Mouse (Mus musculus) kidney, adult 11 months (tissue): ENCODE measurements around the gene Adprhl2.

Source experiments
- DNase-seq: peaks from one replicate; pipeline ENCODE4 v3.0.0; 2022

The Adprhl2 gene

GRCm38 (mm10) chr4:126321111-126321853 lies at the start of gene Adprhl2:
TSS of gene Adprhl2 (minus strand) at chr4:126321703.
- peak; percentile 93 for DNase-seq

- no peak for DNase-seq
Observed at GRCm38 (mm10) chr4:126360069-126360468, 38.6 kb upstream of the Adprhl2 start.

DNA sequence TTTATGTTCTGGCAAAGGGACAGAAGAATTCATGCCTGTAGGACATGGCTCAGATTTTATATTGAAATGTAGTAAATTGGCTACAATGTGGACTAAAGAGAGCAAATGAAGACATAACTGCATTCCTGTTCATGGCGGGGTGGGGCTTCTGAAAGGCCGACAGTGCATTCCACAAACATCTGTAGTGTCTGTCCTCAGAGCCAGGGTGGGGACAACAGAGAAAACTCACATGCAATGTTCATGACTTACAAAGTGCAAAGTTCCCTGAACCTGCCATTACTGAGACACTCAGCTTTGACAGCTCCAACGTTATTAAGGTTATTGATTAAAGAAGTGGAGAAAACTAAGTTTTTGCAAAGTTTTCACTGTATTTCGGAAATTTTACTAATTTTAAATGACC lies 21.9 kb upstream of the Adprhl2 start:
- DNase-seq, result no peak

- no peak for DNase-seq
Observed at GRCm38 (mm10) chr4:126339461-126339860, 18.0 kb upstream of the Adprhl2 start.

GRCm38 (mm10) chr4:126332358-126332757 lies 10.9 kb upstream of the Adprhl2 start:
- DNase-seq, result no peak

DNA sequence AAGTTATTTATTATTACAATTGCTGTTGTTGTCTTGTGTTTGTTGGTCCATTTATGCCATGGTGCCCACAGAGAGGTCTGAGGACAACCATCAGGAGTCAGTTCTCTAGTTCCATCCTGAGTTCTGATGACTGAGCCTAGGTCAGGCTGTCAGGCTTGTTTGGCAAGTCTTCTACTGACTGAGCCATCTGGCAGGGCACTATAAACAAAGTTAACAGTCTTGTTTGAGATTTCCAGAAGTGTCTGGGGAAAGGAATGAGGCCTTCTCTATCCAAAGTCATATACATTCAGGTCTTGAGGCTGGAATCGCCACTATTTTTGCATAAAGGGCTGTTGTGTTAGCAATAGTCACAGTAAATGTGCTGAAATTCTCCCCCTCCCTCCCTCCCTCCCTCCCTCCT lies 10.2 kb upstream of the Adprhl2 start:
- DNase-seq, result no peak

GRCm38 (mm10) chr4:126330295-126330694 lies 8.8 kb upstream of the Adprhl2 start:
- no peak for DNase-seq

GRCm38 (mm10) chr4:126326036-126326435 lies 4.5 kb upstream of the Adprhl2 start:
- DNase-seq, result no peak

DNA sequence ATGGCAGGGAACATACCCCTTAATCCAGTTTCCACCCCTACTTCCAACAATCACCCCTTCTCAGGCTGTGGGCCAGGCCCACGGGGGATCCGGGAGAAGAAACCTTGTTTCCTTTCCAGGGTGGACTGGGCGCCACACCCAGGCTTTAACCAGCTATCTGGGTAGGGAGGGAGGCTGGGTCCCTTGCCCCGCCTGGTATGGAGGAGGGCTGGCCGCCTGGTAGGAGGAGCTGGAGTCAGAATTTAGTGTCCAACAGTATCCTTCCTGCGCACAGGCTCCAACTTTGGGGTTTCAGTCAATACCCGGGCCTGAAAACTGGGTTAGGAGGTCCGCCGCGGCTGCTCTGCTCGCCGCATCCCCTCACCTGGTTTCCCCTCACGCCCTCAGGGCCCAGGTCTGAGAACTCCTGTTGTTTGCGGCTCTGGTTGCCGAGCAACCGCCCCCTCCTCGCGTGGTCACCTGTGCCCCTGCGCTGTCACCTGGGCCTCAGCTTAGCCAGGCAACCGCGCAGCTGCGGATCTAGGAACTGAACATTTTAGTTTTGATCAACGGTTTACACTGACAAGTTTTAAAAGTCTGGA lies 3.9 kb upstream of the Adprhl2 start, which contains the start of gene Tekt2:
Gene Tekt2, minus strand, starts transcription at position 408 of the 581 bp plus-strand sequence.
- DNase-seq, result no peak

GRCm38 (mm10) chr4:126324861-126325260 lies 3.4 kb upstream of the Adprhl2 start:
- no peak for DNase-seq

- DNase-seq, result no peak
Observed at GRCm38 (mm10) chr4:126322646-126323045, 1.1 kb upstream of the Adprhl2 start.

- DNase-seq, result no peak
Observed at GRCm38 (mm10) chr4:126321854-126322511, 480 bp upstream of the Adprhl2 start.

DNA sequence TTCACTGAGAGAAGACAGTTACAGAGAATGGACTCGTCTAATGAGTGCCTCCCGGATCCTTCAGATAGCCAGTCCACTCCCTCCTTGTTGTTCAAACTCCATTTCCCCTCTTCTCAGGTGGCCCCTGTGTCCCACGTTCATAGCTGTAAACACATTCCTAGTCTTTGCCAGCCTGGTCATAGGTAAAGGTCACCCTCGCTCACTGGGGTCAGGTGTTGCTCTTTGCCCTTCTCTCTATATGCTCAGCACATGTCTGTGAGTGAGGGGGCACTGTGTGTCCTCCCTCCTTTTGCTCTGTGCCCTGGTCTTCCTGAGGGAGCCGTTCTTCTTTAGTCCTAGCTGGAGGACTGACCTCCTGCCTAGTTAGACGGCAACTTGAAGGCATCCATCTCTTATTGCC lies 1.7 kb downstream of the Adprhl2 start:
- DNase-seq, result no peak

DNA sequence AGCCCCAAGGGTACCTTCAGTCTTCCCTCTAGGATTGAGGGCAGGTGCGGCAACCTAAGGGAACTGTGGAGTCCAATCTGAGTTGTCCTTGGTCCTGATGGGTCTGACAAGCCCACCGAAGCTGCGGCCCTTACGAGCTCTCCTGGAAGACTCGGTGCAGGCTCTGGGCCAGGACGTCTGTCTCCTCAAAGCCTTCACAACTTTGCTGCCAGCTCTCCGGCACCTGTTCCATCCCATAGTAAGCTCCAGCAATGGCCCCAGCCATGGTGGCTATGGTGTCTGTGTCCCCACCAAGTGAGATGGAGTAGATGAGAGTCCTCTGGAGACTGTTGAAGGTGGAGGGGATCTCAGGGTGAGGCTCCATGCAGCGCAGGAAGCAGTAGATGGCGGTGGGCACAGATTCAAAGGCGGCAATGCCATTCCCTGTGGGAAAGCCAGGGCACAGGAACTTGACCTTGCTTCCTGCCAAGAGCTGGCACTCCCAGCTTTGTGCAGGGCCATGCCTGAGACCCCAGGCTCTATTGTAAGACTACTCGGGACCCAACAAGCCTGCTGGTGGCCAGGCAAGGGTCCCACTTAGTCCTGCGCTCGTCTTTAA lies 5.0 kb downstream of the Adprhl2 start:
- DNase-seq, result no peak

GRCm38 (mm10) chr4:126315931-126316330 lies 5.6 kb downstream of the Adprhl2 start:
- DNase-seq, result peak; percentile 44

DNA sequence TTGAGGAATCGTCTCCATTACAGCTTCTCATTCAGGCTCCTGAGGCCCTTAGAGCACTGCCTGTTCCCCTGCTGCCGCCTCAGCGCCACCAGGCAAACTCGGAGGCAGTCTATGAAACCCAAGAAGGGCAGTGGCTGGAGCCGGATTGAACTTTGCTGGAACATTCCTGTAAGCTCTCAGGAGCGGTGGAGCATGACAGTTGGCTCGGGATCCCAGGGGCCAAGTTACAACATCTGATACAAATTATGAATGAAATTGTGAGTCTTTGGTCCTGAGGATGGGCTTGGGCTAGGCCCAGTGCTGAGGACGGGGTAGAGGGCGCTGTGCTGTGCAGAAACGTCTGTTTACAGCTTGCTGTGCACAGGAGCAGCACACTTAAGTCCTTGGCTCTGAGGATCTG lies 7.1 kb downstream of the Adprhl2 start:
- peak; percentile 80 for DNase-seq

DNA sequence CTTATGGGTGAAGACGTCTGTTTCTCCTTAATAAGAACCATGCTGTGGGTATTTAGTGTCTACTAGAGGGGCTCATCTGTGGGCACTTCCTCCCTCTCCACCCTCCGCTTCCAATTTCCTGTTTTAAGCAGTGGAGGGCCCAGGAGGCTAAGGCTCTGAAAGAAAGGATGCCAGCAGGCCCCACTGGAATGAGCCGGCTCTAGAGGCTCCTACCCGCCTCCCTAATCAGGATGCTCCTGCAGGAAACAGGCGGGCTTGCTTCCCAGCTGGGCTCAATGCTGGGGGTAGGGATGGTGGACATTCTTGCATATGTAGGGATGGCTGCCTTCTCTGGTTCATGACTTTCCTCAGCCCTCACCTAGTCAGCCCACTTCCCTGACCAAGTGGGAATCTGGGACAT lies 8.3 kb downstream of the Adprhl2 start:
- no peak for DNase-seq

DNA sequence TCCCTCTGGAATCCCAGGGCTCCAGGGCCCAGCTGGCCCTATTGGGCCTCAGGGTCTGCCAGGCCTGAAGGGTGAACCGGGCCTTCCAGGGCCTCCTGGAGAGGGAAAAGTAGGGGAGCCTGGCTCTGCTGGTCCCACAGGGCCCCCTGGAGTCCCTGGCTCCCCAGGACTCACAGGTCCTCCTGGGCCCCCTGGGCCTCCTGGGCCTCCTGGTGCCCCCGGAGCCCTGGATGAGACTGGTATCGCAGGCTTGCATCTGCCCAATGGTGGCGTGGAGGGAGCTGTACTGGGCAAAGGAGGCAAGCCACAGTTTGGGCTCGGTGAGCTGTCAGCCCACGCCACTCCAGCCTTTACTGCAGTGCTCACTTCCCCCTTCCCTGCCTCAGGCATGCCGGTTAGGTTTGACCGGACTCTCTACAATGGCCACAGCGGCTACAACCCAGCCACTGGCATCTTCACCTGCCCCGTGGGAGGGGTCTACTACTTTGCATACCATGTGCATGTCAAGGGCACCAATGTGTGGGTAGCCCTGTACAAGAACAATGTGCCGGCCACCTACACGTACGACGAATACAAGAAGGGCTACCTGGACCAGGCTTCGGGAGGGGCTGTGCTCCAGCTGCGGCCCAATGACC lies 9.8 kb downstream of the Adprhl2 start:
- no peak for DNase-seq

GRCm38 (mm10) chr4:126310344-126310743 lies 11.2 kb downstream of the Adprhl2 start:
- no peak for DNase-seq

DNA sequence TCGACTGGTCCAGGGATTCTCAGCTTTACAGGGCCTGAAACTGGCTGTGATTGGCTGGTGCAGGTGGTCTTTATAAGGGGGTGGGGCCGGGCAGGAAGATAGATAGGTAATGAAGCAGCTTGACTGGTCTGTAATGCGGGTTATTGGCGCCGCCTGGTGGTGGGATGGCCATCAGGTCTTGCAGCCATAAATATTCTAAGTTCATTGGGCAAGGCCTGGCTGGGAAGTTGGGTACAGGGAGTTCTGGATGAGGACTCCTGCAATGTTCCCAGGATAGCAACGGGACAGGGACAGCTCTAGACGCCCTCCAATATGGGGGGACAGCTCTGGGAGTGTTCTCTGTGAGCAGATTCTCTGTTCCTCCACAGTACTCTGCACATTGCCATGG lies 11.6 kb downstream of the Adprhl2 start:
- DNase-seq, result peak; percentile 79

- no peak for DNase-seq
Observed at GRCm38 (mm10) chr4:126309211-126309921, 12.1 kb downstream of the Adprhl2 start.

GRCm38 (mm10) chr4:126306827-126307226 lies 14.7 kb downstream of the Adprhl2 start:
- DNase-seq, result no peak

GRCm38 (mm10) chr4:126306058-126306457 lies 15.4 kb downstream of the Adprhl2 start:
- DNase-seq, result no peak
